Mouse (Mus musculus): ENCODE measurements around the gene Samd14.

The Samd14 gene

GRCm38 (mm10) chr11:95036521-95036920 lies 26.8 kb downstream of the Samd14 start:
- no peak for DNase-seq (ENCODE audit: low spot score in 2 of 2)

GRCm38 (mm10) chr11:95037306-95037705 lies 27.6 kb downstream of the Samd14 start:
- DNase-seq (ENCODE audit: low spot score in 2 of 2), result peak in 1 of 2 experiments; percentile 41

- no peak for DNase-seq (ENCODE audit: low spot score in 2 of 2)
These were observed 28.6 kb downstream of the Samd14 start for GRCm38 (mm10) chr11:95038156-95038817.

- no peak for DNase-seq (ENCODE audit: low spot score in 2 of 2)
These were observed 29.4 kb downstream of the Samd14 start for GRCm38 (mm10) chr11:95038818-95039655.

GRCm38 (mm10) chr11:95039766-95040165 lies 30.1 kb downstream of the Samd14 start:
- DNase-seq (ENCODE audit: low spot score in 2 of 2), result no peak

- DNase-seq (ENCODE audit: low spot score in 2 of 2), result peak in 1 of 2 experiments; percentile 50
These were observed 30.9 kb downstream of the Samd14 start for GRCm38 (mm10) chr11:95040491-95041138.

GRCm38 (mm10) chr11:95041139-95041609 lies 31.5 kb downstream of the Samd14 start, which contains the start of gene Pdk2:
TSS of gene Pdk2 (minus strand) at chr11:95041354.
- DNase-seq (ENCODE audit: low spot score in 2 of 2), result peak; percentile 96 to 98

GRCm38 (mm10) chr11:95042096-95042495 lies 32.4 kb downstream of the Samd14 start:
- DNase-seq (ENCODE audit: low spot score in 2 of 2), result peak; percentile 70 to 79

- DNase-seq (ENCODE audit: low spot score in 2 of 2), result no peak
These were observed 33.4 kb downstream of the Samd14 start for GRCm38 (mm10) chr11:95043060-95043459.

GRCm38 (mm10) chr11:95043608-95044007 lies 33.9 kb downstream of the Samd14 start:
- DNase-seq (ENCODE audit: low spot score in 2 of 2), result no peak

- DNase-seq (ENCODE audit: low spot score in 2 of 2), result no peak
These were observed 34.6 kb downstream of the Samd14 start for GRCm38 (mm10) chr11:95044185-95044870.

- no peak for DNase-seq (ENCODE audit: low spot score in 2 of 2)
These were observed 37.5 kb downstream of the Samd14 start for GRCm38 (mm10) chr11:95046980-95047680.

- DNase-seq (ENCODE audit: low spot score in 2 of 2), result no peak
These were observed 43.4 kb downstream of the Samd14 start for GRCm38 (mm10) chr11:95053062-95053461.

- no peak for DNase-seq (ENCODE audit: low spot score in 2 of 2)
These were observed 47.3 kb downstream of the Samd14 start for GRCm38 (mm10) chr11:95056768-95057501.

GRCm38 (mm10) chr11:95069226-95069957 lies 59.7 kb downstream of the Samd14 start:
- no peak for DNase-seq (ENCODE audit: low spot score in 2 of 2)

GRCm38 (mm10) chr11:95070140-95071107 lies 60.7 kb downstream of the Samd14 start:
- no peak for DNase-seq (ENCODE audit: low spot score in 2 of 2)

- no peak for DNase-seq (ENCODE audit: low spot score in 2 of 2)
These were observed 61.6 kb downstream of the Samd14 start for GRCm38 (mm10) chr11:95071266-95071665.

GRCm38 (mm10) chr11:95072136-95072535 lies 62.5 kb downstream of the Samd14 start:
- DNase-seq (ENCODE audit: low spot score in 2 of 2), result no peak
